Mouse (Mus musculus) kidney, embryonic 16.5 days (tissue): Measurements from ENCODE around the gene Mettl22. TPM values are rescaled to one million over a fixed set of nuclear protein-coding genes. Genes with fewer than 3 reads are reported as not detected.

ENCODE experiments used
- ATAC-seq: fragments of 200-750 bp; cut with Nextera tagmentation; 2 replicates; pipeline ENCODE4 v1.8.0; 2017; ENCODE audit warnings: moderate TSS enrichment; ENCODE audit not compliant: low FRiP score, low TSS enrichment
- H3K27ac ChIP-seq: fragments of 300-500 bp; sonication (generic); 2 replicates; pipeline ENCODE4 v1.5.1; 2014; ENCODE audit warnings: low read length
- H3K27me3 ChIP-seq: fragments of 300-500 bp; sonication (generic); 2 replicates; pipeline ENCODE4 v1.6.1; 2014; ENCODE audit warnings: low read length, control low read depth, mixed read lengths; ENCODE audit not compliant: insufficient read depth
- H3K36me3 ChIP-seq: fragments of 300-500 bp; sonication (generic); 2 replicates; pipeline ENCODE4 v1.6.1; 2014; ENCODE audit warnings: low read length, control low read depth, mixed read lengths; ENCODE audit not compliant: insufficient read depth
- H3K4me1 ChIP-seq: fragments of 300-500 bp; sonication (generic); 2 replicates; pipeline ENCODE4 v1.6.1; 2014; ENCODE audit warnings: low read length, control low read depth, mixed read lengths; ENCODE audit not compliant: insufficient read depth
- H3K4me2 ChIP-seq: fragments of 300-500 bp; sonication (generic); replicated peaks from 2 replicates; pipeline ENCODE4 v1.6.1; 2014; ENCODE audit warnings: low read depth, low read length
- H3K4me3 ChIP-seq: fragments of 300-500 bp; sonication (generic); 2 replicates; pipeline ENCODE4 v1.5.1; 2014; ENCODE audit warnings: mild to moderate bottlenecking, low read length
- H3K9ac ChIP-seq: fragments of 300-500 bp; sonication (generic); replicated peaks from 2 replicates; pipeline ENCODE4 v1.6.1; 2014; ENCODE audit warnings: low read length
- H3K9me3 ChIP-seq: fragments of 300-500 bp; sonication (generic); 2 replicates; pipeline ENCODE4 v1.6.1; 2016; ENCODE audit warnings: low read length, control low read depth
- WGBS: fragments of 180-500 bp; shearing (Covaris S2); extraction: QIAGEN DNeasy Blood & Tissue Kit; methylation state at CpG from one replicate; pipeline ENCODE4 v1.1.7; 2014; 5-methylcytosine and 5-hydroxymethylcytosine counted together
- polyA plus RNA-seq: library from polyadenylated mRNA; unstranded; fragments of >200 nt; fragmentation: Nextera tagmentation; extraction: Ambion mirVana; gene quantifications from 2 replicates; pipeline ENCODE4 v1.2.1, GENCODE M21; 2015

The Mettl22 gene
- polyA plus RNA-seq, 1 experiment from 2014 or later = 20.5 TPM

GRCm38 (mm10) chr16:8496967-8497366, 26.4 kb downstream of the Mettl22 start:
- H3K4me3 ChIP-seq = no peak overlapping the region
- H3K4me2 ChIP-seq = no peak overlapping the region
- no peaks in the 10 kb centered on the region; the same call in 1 of the 2 replicates for H3K27me3 ChIP-seq
- H3K9ac ChIP-seq = no peak overlapping the region
- 53% methylated on average over 2 of the region's 2 CpGs for WGBS
- no peaks in the 10 kb centered on the region for H3K36me3 ChIP-seq
- no peak overlapping the region for H3K27ac ChIP-seq
- no peaks in the 10 kb centered on the region for H3K9me3 ChIP-seq
- 0 out of 2 replicates have a peak, but pooled peaks cover under 1% of the 10 kb centered on the region for H3K4me1 ChIP-seq
- no peak for ATAC-seq

- ATAC-seq = no peak
- no peaks in the 10 kb centered on the region for H3K27me3 ChIP-seq
- no peak overlapping the region for H3K4me2 ChIP-seq
- 27% methylated on average over 2 of the region's 2 CpGs for WGBS
- no peaks in the 10 kb centered on the region for H3K4me1 ChIP-seq
- H3K27ac ChIP-seq = no peak overlapping the region
- no peaks in the 10 kb centered on the region for H3K36me3 ChIP-seq
- no peaks in the 10 kb centered on the region for H3K9me3 ChIP-seq
- no peak overlapping the region for H3K4me3 ChIP-seq
- no peak overlapping the region for H3K9ac ChIP-seq
These were observed 33.7 kb downstream of the Mettl22 start for GRCm38 (mm10) chr16:8504271-8504670.

GRCm38 (mm10) chr16:8509894-8510293, 39.3 kb downstream of the Mettl22 start:
- no peak overlapping the region for H3K9ac ChIP-seq
- H3K27me3 ChIP-seq = no peaks in the 10 kb centered on the region
- peaks cover 11% of the 10 kb centered on the region for H3K4me1 ChIP-seq
- WGBS = 70% methylated on average over 5 of the region's 5 CpGs
- no peak overlapping the region for H3K27ac ChIP-seq
- no peaks in the 10 kb centered on the region for H3K9me3 ChIP-seq
- H3K4me2 ChIP-seq = no peak overlapping the region
- ATAC-seq = no peak
- H3K36me3 ChIP-seq = no peaks in the 10 kb centered on the region
- no peak overlapping the region for H3K4me3 ChIP-seq

GRCm38 (mm10) chr16:8512830-8513229, 42.2 kb downstream of the Mettl22 start:
- H3K4me3 ChIP-seq = peak overlapping the region; percentile 60
- no peaks in the 10 kb centered on the region for H3K27me3 ChIP-seq
- ATAC-seq = peak; percentile 42
- H3K27ac ChIP-seq = no peak overlapping the region
- no peaks in the 10 kb centered on the region for H3K36me3 ChIP-seq
- WGBS = 0% methylated on average over 5 of the region's 5 CpGs
- peak overlapping the region; percentile 82 for H3K4me2 ChIP-seq
- no peaks in the 10 kb centered on the region for H3K9me3 ChIP-seq
- H3K4me1 ChIP-seq = peaks cover 11% of the 10 kb centered on the region
- 0 out of 2 replicates have a peak overlapping the region, but pooled peaks have one; percentile 42 for H3K9ac ChIP-seq

GRCm38 (mm10) chr16:8513236-8513906, 42.8 kb downstream of the Mettl22 start, which contains the start of gene Abat:
Gene Abat (plus strand): TSS chr16:8513429.
- peak within 1 kb of the TSS; percentile 68 for H3K9ac ChIP-seq
- peak within 1 kb of the TSS; percentile 60 for H3K4me3 ChIP-seq
- H3K27me3 ChIP-seq = no peaks in the 10 kb centered on the region
- peak within 1 kb of the TSS; percentile 60 for H3K27ac ChIP-seq
- WGBS = under 1% methylated on average over 45 of the region's 46 CpGs
- H3K4me1 ChIP-seq = peaks cover 13% of the 10 kb centered on the region
- H3K4me2 ChIP-seq = peak within 1 kb of the TSS; percentile 82
- no peaks in the 10 kb centered on the region for H3K9me3 ChIP-seq
- no peaks in the 10 kb centered on the region for H3K36me3 ChIP-seq
- peak; percentile 100 for ATAC-seq

- Histone ChIP-seq H3K9me3 (no peaks in the 10 kb centered on the region), H3K27me3 (no peaks in the 10 kb centered on the region), H3K4me1 (peaks cover 14% of the 10 kb centered on the region), H3K4me3 (peak overlapping the region; percentile 60), H3K27ac (no peak overlapping the region), H3K36me3 (no peaks in the 10 kb centered on the region), H3K4me2 (peak overlapping the region; percentile 82), H3K9ac (peak overlapping the region; percentile 68)
- WGBS = 17% methylated on average over 4 of the region's 4 CpGs
- ATAC-seq = no peak
These were observed 43.6 kb downstream of the Mettl22 start for GRCm38 (mm10) chr16:8514180-8514579.

- H3K4me1 ChIP-seq = peaks cover 16% of the 10 kb centered on the region
- WGBS = 88% methylated on average over 5 of the region's 5 CpGs
- no peak overlapping the region for H3K9ac ChIP-seq
- no peak overlapping the region for H3K27ac ChIP-seq
- H3K4me3 ChIP-seq = no peak overlapping the region
- no peaks in the 10 kb centered on the region for H3K9me3 ChIP-seq
- no peaks in the 10 kb centered on the region for H3K27me3 ChIP-seq
- H3K4me2 ChIP-seq = no peak overlapping the region
- no peaks in the 10 kb centered on the region for H3K36me3 ChIP-seq
- ATAC-seq = no peak
These were observed 49.9 kb downstream of the Mettl22 start for GRCm38 (mm10) chr16:8520525-8520924.

- ATAC-seq = no peak
- 77% methylated on average over 4 of the region's 4 CpGs for WGBS
- Histone ChIP-seq H3K9me3 (no peaks in the 10 kb centered on the region), H3K4me2 (no peak overlapping the region), H3K9ac (no peak overlapping the region), H3K27me3 (no peaks in the 10 kb centered on the region), H3K27ac (no peak overlapping the region), H3K36me3 (no peaks in the 10 kb centered on the region), H3K4me3 (no peak overlapping the region), H3K4me1 (peaks cover 16% of the 10 kb centered on the region)
These were observed 50.7 kb downstream of the Mettl22 start for GRCm38 (mm10) chr16:8521322-8521721.

GRCm38 (mm10) chr16:8523480-8524144, 53.0 kb downstream of the Mettl22 start:
- Histone ChIP-seq H3K4me2 (0 out of 2 replicates have a peak overlapping the region, but pooled peaks have one; percentile 3), H3K4me3 (no peak overlapping the region), H3K4me1 (peaks cover 14% of the 10 kb centered on the region), H3K9me3 (no peaks in the 10 kb centered on the region), H3K27ac (peak overlapping the region; percentile 54), H3K9ac (no peak overlapping the region), H3K36me3 (no peaks in the 10 kb centered on the region), H3K27me3 (no peaks in the 10 kb centered on the region)
- WGBS = 29% methylated on average over 11 of the region's 11 CpGs
- peak; percentile 86 for ATAC-seq
